Mouse (Mus musculus) limb, embryonic 15.5 days (tissue): ENCODE results near the gene Xylt1. TPM values are rescaled to one million over a fixed set of nuclear protein-coding genes. Genes with fewer than 3 reads are reported as not detected.

Experiments used
- ATAC-seq: fragments of 200-750 bp; cut with Nextera tagmentation; 2 replicates; pipeline ENCODE4 v1.8.0; 2017; ENCODE audit warnings: low read depth, moderate TSS enrichment; ENCODE audit not compliant: insufficient number of reproducible peaks, low FRiP score, low TSS enrichment
- H3K27ac ChIP-seq: fragments of 300-500 bp; sonication (generic); 2 replicates; pipeline ENCODE4 v1.5.1; 2015; ENCODE audit warnings: moderate library complexity, mild to moderate bottlenecking, inconsistent platforms
- H3K27me3 ChIP-seq: fragments of 300-500 bp; sonication (generic); 2 replicates; pipeline ENCODE4 v1.6.1; 2015; ENCODE audit warnings: inconsistent platforms
- H3K36me3 ChIP-seq: fragments of 300-500 bp; sonication (generic); 2 replicates; pipeline ENCODE4 v1.6.1; 2015; ENCODE audit warnings: inconsistent platforms
- H3K4me1 ChIP-seq: fragments of 300-500 bp; sonication (generic); 2 replicates; pipeline ENCODE4 v1.6.1; 2015; ENCODE audit warnings: inconsistent platforms
- H3K4me2 ChIP-seq: fragments of 300-500 bp; sonication (generic); 2 replicates; pipeline ENCODE4 v1.6.1; 2015; ENCODE audit warnings: mild to moderate bottlenecking, inconsistent platforms
- H3K4me3 ChIP-seq: fragments of 300-500 bp; sonication (generic); 2 replicates; pipeline ENCODE4 v1.5.1; 2015; ENCODE audit warnings: mild to moderate bottlenecking, inconsistent platforms
- H3K9ac ChIP-seq: fragments of 300-500 bp; sonication (generic); 2 replicates; pipeline ENCODE4 v1.6.1; 2015; ENCODE audit warnings: inconsistent platforms
- H3K9me3 ChIP-seq: fragments of 300-500 bp; sonication (generic); 2 replicates; pipeline ENCODE4 v1.6.1; 2016; ENCODE audit warnings: inconsistent platforms
- WGBS: fragments of 180-500 bp; shearing (Covaris S2); methylation state at CpG from one replicate; pipeline ENCODE4 v1.1.7; 2015; 5-methylcytosine and 5-hydroxymethylcytosine counted together
- polyA plus RNA-seq: library from polyadenylated mRNA; unstranded; fragments of >200 nt; fragmentation: Nextera tagmentation; extraction: Ambion mirVana; gene quantifications from 2 replicates; pipeline ENCODE4 v1.2.1, GENCODE M21; 2015

Gene Xylt1
- polyA plus RNA-seq, 1 experiment from 2014 or later = 2.9 TPM

- no peaks in the 10 kb centered on the region for H3K9me3 ChIP-seq
- no peak overlapping the region for H3K4me2 ChIP-seq
- no peak overlapping the region for H3K4me3 ChIP-seq
- no peak overlapping the region for H3K9ac ChIP-seq
- H3K27me3 ChIP-seq = no peaks in the 10 kb centered on the region
- no peaks in the 10 kb centered on the region for H3K4me1 ChIP-seq
- no peak overlapping the region for H3K27ac ChIP-seq
- ATAC-seq = no peak
- 49% methylated on average over 5 of the region's 5 CpGs for WGBS
- no peaks in the 10 kb centered on the region for H3K36me3 ChIP-seq
These were observed 235.5 kb downstream of the Xylt1 start for GRCm38 (mm10) chr7:117616277-117616676.

- Histone ChIP-seq H3K9ac (no peak overlapping the region), H3K27me3 (no peaks in the 10 kb centered on the region), H3K27ac (no peak overlapping the region), H3K4me3 (no peak overlapping the region), H3K9me3 (no peaks in the 10 kb centered on the region), H3K4me1 (no peaks in the 10 kb centered on the region), H3K36me3 (0 out of 2 replicates have a peak, but pooled peaks cover 2% of the 10 kb centered on the region), H3K4me2 (no peak overlapping the region)
- 78% methylated on average over 4 of the region's 4 CpGs for WGBS
- no peak for ATAC-seq
These were observed 238.0 kb downstream of the Xylt1 start for GRCm38 (mm10) chr7:117618715-117619150.

DNA sequence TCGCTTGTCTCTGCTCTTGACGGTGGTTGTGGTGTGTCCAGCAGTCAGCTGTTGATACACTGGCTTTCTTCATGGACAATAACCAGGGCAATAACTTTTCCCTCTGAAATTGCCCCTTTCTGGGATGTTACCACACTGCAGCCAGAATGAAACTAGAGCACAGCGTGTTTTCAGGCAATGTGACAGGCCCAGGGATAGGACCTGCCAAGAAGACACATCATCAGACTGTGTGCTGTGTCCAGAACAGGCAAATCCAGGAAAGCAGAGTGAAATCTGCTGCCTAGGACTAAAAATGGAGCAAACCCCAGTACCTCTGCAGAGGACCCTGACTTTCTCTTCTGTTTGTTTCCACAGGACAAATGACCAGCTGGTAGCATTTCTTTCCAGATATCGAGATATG, 240.8 kb downstream of the Xylt1 start:
- WGBS = 86% methylated on average over 4 of the region's 4 CpGs

DNA sequence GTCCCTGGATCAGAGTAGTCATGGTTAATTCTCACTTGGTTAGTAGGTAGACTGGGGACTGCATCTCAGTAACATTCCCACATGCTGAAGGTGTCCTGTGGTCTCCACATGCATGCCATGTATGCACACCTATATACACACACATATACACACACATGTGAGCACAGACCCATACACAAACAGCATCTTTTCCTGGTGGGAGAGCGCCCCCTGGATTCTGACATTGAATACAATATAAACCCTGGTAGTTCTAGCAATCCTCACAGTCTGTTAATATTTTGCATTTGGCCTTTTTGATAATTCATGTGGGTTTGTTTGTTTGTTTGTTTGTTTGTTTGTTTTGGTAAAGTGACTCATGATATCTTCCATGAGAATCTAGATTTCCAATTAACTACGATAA, 242.0 kb downstream of the Xylt1 start:
- H3K9ac ChIP-seq = no peak overlapping the region
- no peak overlapping the region for H3K4me3 ChIP-seq
- H3K4me2 ChIP-seq = no peak overlapping the region
- no peak overlapping the region for H3K27ac ChIP-seq
- H3K4me1 ChIP-seq = no peaks in the 10 kb centered on the region
- H3K9me3 ChIP-seq = no peaks in the 10 kb centered on the region
- H3K36me3 ChIP-seq = 0 out of 2 replicates have a peak, but pooled peaks cover 2% of the 10 kb centered on the region
- no peaks in the 10 kb centered on the region for H3K27me3 ChIP-seq
- no peak for ATAC-seq
- 91% methylated on average over 2 of the region's 2 CpGs for WGBS

More for the DNA sequence above, 240.8 kb downstream of the Xylt1 start:
- no peaks in the 10 kb centered on the region for H3K9me3 ChIP-seq
- no peak overlapping the region for H3K27ac ChIP-seq
- no peak overlapping the region for H3K4me3 ChIP-seq
- no peaks in the 10 kb centered on the region for H3K27me3 ChIP-seq
- no peak for ATAC-seq
- H3K36me3 ChIP-seq = 0 out of 2 replicates have a peak, but pooled peaks cover 2% of the 10 kb centered on the region
- no peak overlapping the region for H3K9ac ChIP-seq
- no peaks in the 10 kb centered on the region for H3K4me1 ChIP-seq
- no peak overlapping the region for H3K4me2 ChIP-seq

GRCm38 (mm10) chr7:117628791-117629190, 248.0 kb downstream of the Xylt1 start:
- Histone ChIP-seq H3K4me3 (no peak overlapping the region), H3K9ac (no peak overlapping the region), H3K27me3 (no peaks in the 10 kb centered on the region), H3K36me3 (no peaks in the 10 kb centered on the region), H3K4me1 (no peaks in the 10 kb centered on the region), H3K4me2 (no peak overlapping the region), H3K27ac (no peak overlapping the region), H3K9me3 (no peaks in the 10 kb centered on the region)
- ATAC-seq = no peak
- WGBS = 75% methylated on average over 3 of the region's 3 CpGs

- Histone ChIP-seq H3K9me3 (no peaks in the 10 kb centered on the region), H3K4me1 (no peaks in the 10 kb centered on the region), H3K27ac (no peak overlapping the region), H3K27me3 (no peaks in the 10 kb centered on the region), H3K9ac (no peak overlapping the region), H3K4me2 (no peak overlapping the region), H3K4me3 (no peak overlapping the region), H3K36me3 (no peaks in the 10 kb centered on the region)
- WGBS = 60% methylated on average over 5 of the region's 5 CpGs
- no peak for ATAC-seq
These were observed 249.9 kb downstream of the Xylt1 start for GRCm38 (mm10) chr7:117630657-117631056.

- Histone ChIP-seq H3K4me3 (no peak overlapping the region), H3K9me3 (no peaks in the 10 kb centered on the region), H3K4me1 (no peaks in the 10 kb centered on the region), H3K27ac (no peak overlapping the region), H3K9ac (no peak overlapping the region), H3K27me3 (no peaks in the 10 kb centered on the region), H3K36me3 (peaks cover 14% of the 10 kb centered on the region; the same call in 1 of the 2 replicates), H3K4me2 (no peak overlapping the region)
- 81% methylated on average over 4 of the region's 4 CpGs for WGBS
- no peak for ATAC-seq
These were observed 254.8 kb downstream of the Xylt1 start for GRCm38 (mm10) chr7:117635584-117635983.

DNA sequence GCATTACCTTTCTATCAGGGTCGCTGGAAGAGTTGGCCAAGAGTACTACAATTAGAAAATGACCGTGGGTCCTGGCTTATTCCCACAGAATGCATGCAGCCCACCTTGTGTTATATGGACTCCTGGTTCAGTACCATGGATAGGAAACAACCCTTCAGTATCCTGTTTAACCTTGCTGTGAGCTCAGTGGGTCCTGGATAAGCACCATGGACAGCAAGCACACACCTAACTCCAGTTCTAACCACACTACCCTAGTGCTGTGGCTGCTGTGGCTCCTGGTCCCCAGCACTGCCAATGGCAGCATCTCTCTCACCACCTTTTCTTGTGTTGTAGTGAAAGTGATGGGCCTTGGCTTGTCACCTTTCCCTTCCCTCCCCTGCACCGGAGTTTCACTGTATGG, 255.9 kb downstream of the Xylt1 start:
- no peaks in the 10 kb centered on the region for H3K27me3 ChIP-seq
- peaks cover 14% of the 10 kb centered on the region; the same call in 1 of the 2 replicates for H3K36me3 ChIP-seq
- H3K4me1 ChIP-seq = no peaks in the 10 kb centered on the region
- no peak for ATAC-seq
- H3K4me3 ChIP-seq = no peak overlapping the region
- H3K9me3 ChIP-seq = no peaks in the 10 kb centered on the region
- no peak overlapping the region for H3K27ac ChIP-seq
- 67% methylated on average over 3 of the region's 3 CpGs for WGBS
- no peak overlapping the region for H3K9ac ChIP-seq
- H3K4me2 ChIP-seq = no peak overlapping the region

- WGBS = 96% methylated on average over 2 of the region's 2 CpGs
- H3K27ac ChIP-seq = no peak overlapping the region
- H3K4me3 ChIP-seq = no peak overlapping the region
These were observed 257.2 kb downstream of the Xylt1 start for GRCm38 (mm10) chr7:117637997-117638396.

DNA sequence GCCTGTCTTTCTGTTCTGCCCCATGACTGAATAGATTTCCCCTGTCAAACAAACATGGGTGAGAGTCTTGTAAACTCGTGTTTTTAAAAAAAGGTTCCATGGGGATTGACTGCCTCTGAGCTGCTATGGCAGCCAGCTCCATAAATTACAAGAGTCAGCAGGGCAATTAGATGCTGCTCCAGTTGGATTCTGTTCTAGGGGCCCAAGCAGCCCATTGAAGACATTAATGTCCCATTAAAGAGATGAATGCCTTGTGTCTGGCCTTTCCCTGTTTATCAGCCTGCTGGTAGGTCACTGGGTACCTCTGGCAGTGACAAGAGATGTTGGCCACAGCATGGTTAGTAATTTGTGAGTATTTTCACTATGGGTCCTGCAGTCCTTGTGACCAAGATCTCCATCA, 271.9 kb downstream of the Xylt1 start:
- no peak for ATAC-seq
- H3K4me1 ChIP-seq = no peaks in the 10 kb centered on the region

More at GRCm38 (mm10) chr7:117637997-117638396, 257.2 kb downstream of the Xylt1 start:
- H3K4me1 ChIP-seq = no peaks in the 10 kb centered on the region
- H3K9ac ChIP-seq = no peak overlapping the region
- H3K36me3 ChIP-seq = peaks cover 17% of the 10 kb centered on the region; the same call in 1 of the 2 replicates
- H3K4me2 ChIP-seq = no peak overlapping the region
- H3K27me3 ChIP-seq = no peaks in the 10 kb centered on the region
- no peaks in the 10 kb centered on the region for H3K9me3 ChIP-seq
- no peak for ATAC-seq

GRCm38 (mm10) chr7:117655732-117656131, 275.0 kb downstream of the Xylt1 start:
- Histone ChIP-seq H3K27ac (no peak overlapping the region), H3K4me1 (no peaks in the 10 kb centered on the region), H3K9me3 (no peaks in the 10 kb centered on the region), H3K27me3 (no peaks in the 10 kb centered on the region), H3K4me2 (no peak overlapping the region), H3K4me3 (no peak overlapping the region), H3K9ac (no peak overlapping the region), H3K36me3 (peaks cover 27% of the 10 kb centered on the region; the same call in 1 of the 2 replicates)
- ATAC-seq = no peak
- 91% methylated on average over 5 of the region's 5 CpGs for WGBS

More for the DNA sequence above, 271.9 kb downstream of the Xylt1 start:
- Histone ChIP-seq H3K4me3 (no peak overlapping the region), H3K36me3 (peaks cover 45% of the 10 kb centered on the region), H3K9ac (no peak overlapping the region), H3K9me3 (no peaks in the 10 kb centered on the region), H3K4me2 (no peak overlapping the region), H3K27me3 (no peaks in the 10 kb centered on the region), H3K27ac (no peak overlapping the region)
- 22% methylated on average over 1 of the region's 1 CpGs for WGBS

GRCm38 (mm10) chr7:117658180-117658579, 277.4 kb downstream of the Xylt1 start:
- H3K4me2 ChIP-seq = no peak overlapping the region
- H3K27me3 ChIP-seq = no peaks in the 10 kb centered on the region
- 89% methylated on average over 4 of the region's 4 CpGs for WGBS
- H3K4me1 ChIP-seq = no peaks in the 10 kb centered on the region
- no peak overlapping the region for H3K9ac ChIP-seq
- no peak overlapping the region for H3K27ac ChIP-seq
- no peak for ATAC-seq
- H3K36me3 ChIP-seq = peaks cover 19% of the 10 kb centered on the region; the same call in 1 of the 2 replicates
- H3K4me3 ChIP-seq = no peak overlapping the region
- no peaks in the 10 kb centered on the region for H3K9me3 ChIP-seq

- Histone ChIP-seq H3K27me3 (no peaks in the 10 kb centered on the region), H3K9me3 (no peaks in the 10 kb centered on the region), H3K27ac (no peak overlapping the region), H3K4me2 (no peak overlapping the region), H3K4me1 (no peaks in the 10 kb centered on the region), H3K4me3 (no peak overlapping the region), H3K36me3 (peaks cover 19% of the 10 kb centered on the region; the same call in 1 of the 2 replicates), H3K9ac (no peak overlapping the region)
- ATAC-seq = no peak
- WGBS = 88% methylated on average over 4 of the region's 4 CpGs
These were observed 278.0 kb downstream of the Xylt1 start for GRCm38 (mm10) chr7:117658739-117659138.
